Mouse (Mus musculus): Measurements from ENCODE around the gene Tagln.

Tagln gene

DNA sequence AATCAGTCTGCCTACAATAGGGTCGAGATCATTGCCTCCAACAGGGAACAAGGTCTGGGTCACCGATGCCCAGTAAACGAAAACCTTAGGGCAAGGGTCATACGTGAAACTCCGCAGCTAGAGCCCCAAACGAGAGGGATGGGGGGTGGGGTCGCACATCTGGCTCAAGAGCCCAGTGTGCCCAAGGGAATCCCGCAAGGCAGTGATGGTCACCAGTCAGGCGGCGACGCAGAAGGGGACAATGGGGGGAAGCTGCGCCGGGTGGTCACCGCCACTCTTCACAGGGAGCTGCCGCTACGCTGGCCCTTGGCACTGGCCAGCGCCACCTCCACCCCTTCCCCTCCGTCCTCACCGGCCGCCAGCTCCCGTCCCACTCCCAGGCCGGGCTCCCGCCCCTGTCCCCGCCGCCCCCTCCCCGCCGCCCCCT, 30.0 kb downstream of the Tagln start:
- DNase-seq = no peak

DNA sequence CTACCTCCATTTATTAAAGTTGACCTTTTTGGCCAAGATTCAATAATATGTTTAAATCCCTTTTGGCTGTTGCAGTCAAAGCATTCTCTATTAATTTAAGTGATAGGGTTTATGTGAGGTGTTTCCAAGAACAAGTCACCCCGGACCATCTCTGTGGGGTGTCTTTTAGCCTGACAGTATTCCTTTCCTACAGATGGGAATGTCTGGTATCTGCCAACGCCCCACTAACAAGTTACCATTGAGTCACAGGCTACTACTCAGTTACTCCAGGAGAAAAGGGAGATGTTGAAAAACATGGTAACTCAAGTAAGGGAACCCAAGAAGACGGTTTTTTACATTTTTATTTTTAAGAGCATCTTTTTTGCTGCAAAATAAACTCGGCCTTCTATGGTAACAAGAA, 30.7 kb downstream of the Tagln start:
- DNase-seq = no peak

- DNase-seq = no peak
Measured at GRCm38 (mm10) chr9:45893681-45894080, 42.2 kb downstream of the Tagln start.

All from spleen, adult 18-20 months (tissue).